In genomic region chr14:21147171-21147570, GRCm38 (mm10) we compare ENCODE assay signal across 26 mouse cellular contexts.
"Had no signal": no experiment of that assay in that cellular context is flagged by ENCODE, and none has a peak within 500 bp of the region (broad histone marks: within the 10 kb centered on the region; RNA-seq: fewer than 3 reads in every experiment).

No protein-coding gene starts in this region.

- DNase-seq: gastrocnemius, postnatal 10 days; gastrocnemius, postnatal 25 days; heart, adult 18-20 months; heart, postnatal 10 days; heart, postnatal 4 days; kidney, adult 18-20 months; kidney, adult 8-10 months; kidney, postnatal 10 days; kidney, postnatal 25 days; kidney, postnatal 4 days; liver; liver, embryonic 13.5 days had no signal

- H3K27me3 ChIP-seq: heart, embryonic 12.5 days; hindbrain, embryonic 12.5 days; intestine, embryonic 15.5 days; limb, embryonic 12.5 days; liver, embryonic 13.5 days had no signal

- ATAC-seq: hindbrain, embryonic 16.5 days; inflammation-experienced regulatory T-cells, adult 6 months; intestine, embryonic 15.5 days; intestine, postnatal 0 days had no signal

- H3K4me2 ChIP-seq: heart, embryonic 12.5 days; hindbrain, embryonic 12.5 days; hindbrain, embryonic 14.5 days; intestine, embryonic 15.5 days; limb, embryonic 12.5 days; liver, embryonic 11.5 days; liver, embryonic 13.5 days had no signal

- H3K27ac ChIP-seq: heart, embryonic 10.5 days; hindbrain, embryonic 10.5 days; hindbrain, embryonic 12.5 days; hindbrain, embryonic 14.5 days; intestine, embryonic 15.5 days; layer of hippocampus, adult 2 months; left cerebral cortex, adult 2 months; limb, embryonic 10.5 days; limb, embryonic 12.5 days; liver, embryonic 13.5 days had no signal

- H3K36me3 ChIP-seq: heart, embryonic 10.5 days; heart, embryonic 12.5 days; hindbrain, embryonic 10.5 days; hindbrain, embryonic 12.5 days; intestine, embryonic 15.5 days; limb, embryonic 10.5 days; limb, embryonic 12.5 days; liver, embryonic 13.5 days had no signal

- H3K4me3 ChIP-seq: heart, embryonic 10.5 days; heart, embryonic 12.5 days; hindbrain, embryonic 10.5 days; hindbrain, embryonic 12.5 days; intestine, embryonic 15.5 days; layer of hippocampus, adult 2 months; left cerebral cortex, adult 2 months; limb, embryonic 10.5 days; limb, embryonic 12.5 days; liver, embryonic 13.5 days had no signal

- H3K9ac ChIP-seq: heart, embryonic 12.5 days; hindbrain, embryonic 12.5 days; hindbrain, embryonic 14.5 days; intestine, embryonic 15.5 days; limb, embryonic 12.5 days; liver, embryonic 13.5 days had no signal

- H3K4me1 ChIP-seq: hindbrain, embryonic 10.5 days; hindbrain, embryonic 12.5 days; intestine, embryonic 15.5 days had no signal

- H3K9me3 ChIP-seq: heart, embryonic 10.5 days; heart, embryonic 12.5 days; hindbrain, embryonic 10.5 days; hindbrain, embryonic 12.5 days; intestine, embryonic 15.5 days; limb, embryonic 10.5 days; limb, embryonic 12.5 days; liver, embryonic 13.5 days had no signal
